Mouse (Mus musculus): ENCODE measurements around the gene Atg9a. TPM values are rescaled to one million over a fixed set of nuclear protein-coding genes. Genes with fewer than 3 reads are reported as not detected.
A peak's percentile ranks its signal among the peaks of the same experiment; 100 is the strongest.

Gene Atg9a
- polyA plus RNA-seq, 1 experiment from 2014 or later: 33.9 TPM

DNA sequence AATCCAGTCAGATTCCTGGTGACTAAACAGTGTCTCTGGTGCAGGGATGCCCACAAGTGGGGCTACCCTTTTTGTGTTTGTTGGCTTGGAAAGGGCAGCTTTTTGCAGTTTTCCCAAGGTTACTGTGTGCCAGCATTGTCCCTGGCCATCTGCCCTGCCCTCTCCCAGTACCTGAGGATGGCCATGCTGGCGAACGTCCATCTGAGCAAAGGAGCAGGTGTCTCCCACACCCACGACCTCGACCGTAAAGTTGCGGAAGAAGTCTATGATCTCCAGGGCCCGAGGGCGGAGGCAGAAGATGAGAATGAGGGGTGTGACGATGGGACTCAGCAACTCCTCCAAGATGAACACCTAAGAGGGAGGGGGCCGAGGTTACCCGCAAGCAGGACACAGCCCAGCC lies 6.5 kb downstream of the Atg9a start:
- Histone ChIP-seq H3K27ac (no peak overlapping the region), H3K4me2 (no peak overlapping the region), H3K9ac (no peak overlapping the region), H3K4me1 (peaks cover 8% of the 10 kb centered on the region), H3K4me3 (no peak overlapping the region), H3K9me3 (no peaks in the 10 kb centered on the region), H3K36me3 (peaks cover 67% of the 10 kb centered on the region), H3K27me3 (no peaks in the 10 kb centered on the region)
- WGBS: 88% methylated on average over 11 of the region's 11 CpGs
- ATAC-seq (ENCODE audit: insufficient number of reproducible peaks, low FRiP score, low TSS enrichment, low read depth): no peak

DNA sequence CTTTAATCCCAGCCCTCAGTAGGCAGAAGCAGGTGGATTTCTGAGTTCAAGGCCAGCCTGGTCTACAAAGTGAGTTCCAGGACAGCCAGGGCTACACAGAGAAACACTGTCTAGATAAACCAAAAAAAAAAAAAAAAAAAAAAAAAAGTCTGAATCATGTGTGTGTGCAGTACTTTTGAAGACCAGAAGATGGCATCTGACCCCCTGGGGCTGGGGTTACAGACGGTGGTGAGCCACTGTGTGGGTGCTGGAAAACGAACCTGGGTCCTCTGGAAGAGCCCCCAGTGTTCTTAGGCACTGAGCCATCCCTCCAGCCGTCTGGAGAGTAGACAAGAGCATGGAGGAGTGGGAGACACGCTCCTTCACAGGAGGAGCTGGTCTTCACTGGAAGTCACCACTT lies 9.8 kb downstream of the Atg9a start:
- H3K27me3 ChIP-seq: no peaks in the 10 kb centered on the region
- H3K4me1 ChIP-seq: peaks cover 19% of the 10 kb centered on the region
- H3K9me3 ChIP-seq: no peaks in the 10 kb centered on the region
- H3K9ac ChIP-seq: no peak overlapping the region
- peaks cover 59% of the 10 kb centered on the region for H3K36me3 ChIP-seq
- no peak for ATAC-seq (ENCODE audit: insufficient number of reproducible peaks, low FRiP score, low TSS enrichment, low read depth)
- H3K4me2 ChIP-seq: no peak overlapping the region
- 71% methylated on average over 4 of the region's 4 CpGs for WGBS
- H3K27ac ChIP-seq: no peak overlapping the region
- H3K4me3 ChIP-seq: no peak overlapping the region

DNA sequence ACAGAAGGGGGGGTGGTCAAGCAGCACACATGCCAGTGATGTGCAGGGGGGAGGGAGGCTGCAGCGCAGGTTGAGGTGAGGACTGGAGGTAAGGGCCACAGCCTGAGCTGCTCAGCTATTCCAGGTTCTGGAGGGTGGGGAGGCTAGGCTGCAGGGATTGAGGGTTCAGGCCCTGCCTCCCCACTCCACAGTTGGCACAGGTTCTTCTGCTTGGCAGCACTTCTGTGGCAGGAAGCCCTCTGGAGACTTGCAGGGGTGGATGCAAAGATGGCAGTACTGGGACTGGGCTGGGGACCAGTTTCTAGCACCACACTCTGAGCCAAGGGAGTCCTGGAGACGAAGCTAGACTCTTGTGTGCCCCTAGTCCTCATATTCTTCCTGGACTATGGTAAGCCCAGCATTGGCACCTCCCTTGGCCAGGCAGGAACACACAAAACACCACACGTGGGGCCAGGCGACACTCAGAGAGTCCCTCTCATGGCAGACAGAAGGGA lies 10.6 kb downstream of the Atg9a start:
- H3K27ac ChIP-seq: no peak overlapping the region
- H3K4me1 ChIP-seq: peaks cover 19% of the 10 kb centered on the region
- H3K9ac ChIP-seq: no peak overlapping the region
- 92% methylated on average over 4 of the region's 4 CpGs for WGBS
- no peak overlapping the region for H3K4me2 ChIP-seq
- peaks cover 53% of the 10 kb centered on the region for H3K36me3 ChIP-seq
- no peaks in the 10 kb centered on the region for H3K27me3 ChIP-seq
- no peaks in the 10 kb centered on the region for H3K9me3 ChIP-seq
- H3K4me3 ChIP-seq: no peak overlapping the region
- no peak for ATAC-seq (ENCODE audit: insufficient number of reproducible peaks, low FRiP score, low TSS enrichment, low read depth)

DNA sequence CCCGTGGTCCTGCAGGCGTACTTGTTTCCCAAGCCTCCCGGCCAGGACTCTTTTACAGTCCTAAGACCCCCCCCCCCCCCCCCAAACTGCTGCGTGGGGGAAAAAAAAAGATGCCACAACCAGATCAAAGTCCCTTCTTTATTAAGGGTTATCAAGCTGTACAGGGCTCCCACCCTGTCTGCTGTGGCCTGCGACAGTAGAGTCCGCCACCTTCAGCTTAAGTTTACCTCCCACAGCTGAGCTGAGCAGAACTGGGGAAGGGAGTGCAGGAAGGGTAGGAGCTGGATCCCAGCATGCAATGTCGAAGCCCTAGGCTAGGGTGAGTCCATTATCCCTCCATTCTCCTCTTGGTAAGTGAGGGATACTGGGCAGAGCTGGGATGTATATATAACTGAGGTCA lies 11.3 kb downstream of the Atg9a start:
- H3K4me3 ChIP-seq: peak overlapping the region; percentile 53
- no peaks in the 10 kb centered on the region for H3K27me3 ChIP-seq
- H3K4me1 ChIP-seq: peaks cover 19% of the 10 kb centered on the region
- 40% methylated on average over 7 of the region's 7 CpGs for WGBS
- no peaks in the 10 kb centered on the region for H3K9me3 ChIP-seq
- H3K27ac ChIP-seq: no peak overlapping the region
- H3K9ac ChIP-seq: no peak overlapping the region
- peak overlapping the region; percentile 89 for H3K4me2 ChIP-seq
- H3K36me3 ChIP-seq: peaks cover 53% of the 10 kb centered on the region
- no peak for ATAC-seq (ENCODE audit: insufficient number of reproducible peaks, low FRiP score, low TSS enrichment, low read depth)

DNA sequence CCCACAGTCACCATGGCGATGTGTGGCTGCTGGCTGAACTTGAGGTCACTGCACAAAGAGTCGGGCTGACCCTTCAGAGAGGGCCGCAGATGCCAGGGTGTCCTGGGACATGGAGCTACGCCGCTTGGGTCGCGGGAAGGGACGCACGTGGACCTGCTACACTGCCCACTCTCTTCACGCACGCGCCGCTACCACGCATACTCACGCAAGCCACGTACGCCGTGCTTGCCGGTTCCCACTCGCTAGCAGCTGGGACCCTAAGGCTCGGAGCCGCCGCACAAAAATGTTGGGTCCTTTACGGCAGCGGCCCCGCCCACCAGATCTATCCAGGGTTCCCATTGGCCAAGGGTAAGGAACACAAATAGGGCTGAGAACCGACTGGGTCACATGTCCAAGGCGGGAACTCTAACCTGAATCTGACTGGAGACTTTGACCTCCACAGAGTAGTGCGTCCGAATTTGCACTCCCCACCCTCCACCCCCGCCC lies 11.8 kb downstream of the Atg9a start, which contains the start of gene Abcb6:
Abcb6 (minus strand) TSS at position 288 of the 486 bp plus-strand sequence.
- 0% methylated on average over 31 of the region's 31 CpGs for WGBS
- ATAC-seq (ENCODE audit: insufficient number of reproducible peaks, low FRiP score, low TSS enrichment, low read depth): peak; percentile 83
- H3K36me3 ChIP-seq: peaks cover 53% of the 10 kb centered on the region

DNA sequence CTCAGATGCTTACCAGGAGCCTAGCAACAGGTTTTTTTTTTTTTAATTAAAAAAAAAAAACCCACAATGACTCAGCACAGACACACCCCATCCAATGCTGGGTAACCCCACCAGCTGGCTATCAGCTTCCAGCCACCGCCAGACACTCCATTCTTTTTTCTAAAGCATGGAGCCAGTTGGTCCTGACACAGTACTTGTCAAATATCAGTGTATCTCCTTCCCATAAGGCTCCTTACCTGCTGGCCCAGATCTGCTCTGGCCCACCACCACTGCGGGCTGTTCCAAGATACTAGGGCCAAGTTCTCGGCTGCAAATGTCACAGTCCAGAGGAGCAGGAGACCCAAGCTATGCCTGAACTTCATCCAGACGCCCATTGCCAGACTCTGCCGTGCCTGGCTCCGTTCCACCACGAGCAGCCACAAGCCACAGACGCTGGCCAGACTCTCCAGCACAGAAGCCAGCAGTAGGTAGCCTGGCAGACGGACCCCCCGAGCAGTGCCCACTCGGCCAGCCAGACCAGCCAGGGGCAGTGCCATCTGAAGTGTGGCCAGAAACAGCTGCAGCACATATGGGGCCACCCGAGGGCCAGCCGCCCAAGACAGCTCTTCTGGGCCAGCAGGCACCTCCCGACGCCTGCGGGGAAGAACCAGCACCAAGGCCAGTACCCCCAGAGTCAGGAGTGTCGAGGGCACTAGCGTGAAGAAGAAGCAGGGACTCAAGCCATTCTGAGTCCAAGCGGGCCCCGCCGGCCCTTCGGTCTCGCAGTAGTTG lies 12.5 kb downstream of the Atg9a start:
- Histone ChIP-seq H3K4me3 (peak overlapping the region; percentile 53), H3K36me3 (peaks cover 51% of the 10 kb centered on the region), H3K27me3 (no peaks in the 10 kb centered on the region), H3K9me3 (no peaks in the 10 kb centered on the region), H3K27ac (peak overlapping the region; percentile 33), H3K4me1 (peaks cover 19% of the 10 kb centered on the region), H3K4me2 (peak overlapping the region; percentile 89), H3K9ac (peak overlapping the region; percentile 39)
- ATAC-seq (ENCODE audit: insufficient number of reproducible peaks, low FRiP score, low TSS enrichment, low read depth): peak; percentile 18; the same call in 1 of the 2 replicates
- WGBS: 7% methylated on average over 23 of the region's 23 CpGs

More for the DNA sequence above, 11.8 kb downstream of the Atg9a start, which contains the start of gene Abcb6:
- Histone ChIP-seq H3K4me1 (peaks cover 19% of the 10 kb centered on the region), H3K27ac (peak within 1 kb of the TSS; percentile 33), H3K27me3 (no peaks in the 10 kb centered on the region), H3K4me3 (peak within 1 kb of the TSS; percentile 53), H3K9me3 (no peaks in the 10 kb centered on the region), H3K4me2 (peak within 1 kb of the TSS; percentile 89), H3K9ac (peak within 1 kb of the TSS; percentile 39)

DNA sequence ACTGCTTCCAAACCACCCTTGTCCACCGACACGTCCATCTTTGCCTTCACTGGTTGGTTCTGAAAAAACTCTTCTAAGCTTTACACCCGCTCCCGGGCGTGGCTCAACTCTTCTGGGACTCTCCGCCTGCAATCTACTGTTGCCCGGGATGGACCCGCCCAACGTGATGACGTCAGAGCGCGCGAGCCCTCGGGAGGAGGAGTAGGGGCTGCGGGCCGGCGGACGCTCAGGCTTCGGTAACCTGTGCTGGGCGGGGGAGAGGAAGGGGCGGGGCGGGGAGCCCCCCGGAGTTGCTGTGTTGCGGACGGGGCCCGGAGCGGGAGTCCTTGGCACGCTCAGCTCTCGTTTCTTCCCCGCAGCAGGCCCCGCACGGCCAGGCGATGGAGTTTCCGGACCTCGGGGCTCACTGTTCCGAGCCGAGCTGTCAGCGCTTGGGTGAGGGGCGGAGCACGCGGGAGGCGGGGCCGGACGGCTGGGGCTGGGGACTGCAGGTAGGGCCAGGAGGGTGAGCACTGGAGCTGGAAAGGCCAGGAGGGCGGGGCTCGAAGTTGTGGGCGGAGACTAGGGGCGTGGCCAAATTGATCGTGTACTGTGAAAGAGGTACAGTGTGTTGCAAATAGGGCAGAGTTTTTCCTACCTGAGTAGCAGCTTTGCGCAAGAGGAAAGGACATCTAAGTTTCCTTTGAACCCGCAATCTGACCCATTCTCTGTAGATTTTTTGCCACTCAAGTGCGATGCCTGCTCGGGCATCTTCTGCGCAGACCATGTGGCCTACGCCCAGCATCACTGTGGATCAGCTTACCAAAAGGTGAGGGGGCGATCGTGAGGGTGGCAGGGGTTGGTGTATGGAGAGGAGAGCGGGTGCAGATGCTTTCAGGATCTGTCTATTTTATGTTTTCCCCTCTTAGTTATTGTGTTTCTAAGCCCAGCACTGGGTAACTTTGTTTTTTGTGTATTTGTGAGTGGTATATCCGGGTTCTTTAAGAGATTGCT lies 23.2 kb downstream of the Atg9a start, which contains the start of gene Zfand2b:
Zfand2b (plus strand) TSS at position 175 of the 993 bp plus-strand sequence.
- Histone ChIP-seq H3K27ac (peak within 1 kb of the TSS; percentile 94), H3K36me3 (peaks cover 42% of the 10 kb centered on the region), H3K4me1 (peaks cover 15% of the 10 kb centered on the region), H3K27me3 (no peaks in the 10 kb centered on the region), H3K9ac (peak within 1 kb of the TSS; percentile 79), H3K4me2 (peak within 1 kb of the TSS; percentile 76), H3K9me3 (no peaks in the 10 kb centered on the region), H3K4me3 (peak within 1 kb of the TSS; percentile 80)
- peak; percentile 98 for ATAC-seq (ENCODE audit: insufficient number of reproducible peaks, low FRiP score, low TSS enrichment, low read depth)
- WGBS: under 1% methylated on average over 59 of the region's 59 CpGs

DNA sequence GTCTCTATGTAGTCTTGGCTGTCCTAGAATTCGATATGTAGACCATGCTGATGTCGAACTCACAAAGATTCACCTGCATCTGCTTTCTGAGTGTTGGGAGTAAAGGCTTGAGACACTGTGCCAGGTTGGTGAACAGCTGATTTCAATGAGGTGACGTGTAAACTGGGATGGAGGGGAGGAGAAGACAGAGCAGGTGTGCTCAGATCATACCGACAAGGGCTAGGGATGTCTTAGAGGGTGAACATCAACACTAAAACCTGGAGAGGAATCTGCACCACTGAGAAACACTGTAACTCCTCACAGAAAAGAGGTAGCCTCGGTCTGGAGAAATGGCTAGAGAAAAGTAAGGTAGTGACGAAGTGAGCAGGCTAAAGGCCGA lies 23.9 kb downstream of the Atg9a start:
- Histone ChIP-seq H3K9ac (peak overlapping the region; percentile 79), H3K27ac (peak overlapping the region; percentile 94), H3K4me3 (peak overlapping the region; percentile 80), H3K36me3 (peaks cover 35% of the 10 kb centered on the region), H3K4me1 (peaks cover 15% of the 10 kb centered on the region), H3K4me2 (peak overlapping the region; percentile 76), H3K27me3 (no peaks in the 10 kb centered on the region), H3K9me3 (no peaks in the 10 kb centered on the region)
- WGBS: 7% methylated on average over 7 of the region's 7 CpGs
- ATAC-seq (ENCODE audit: insufficient number of reproducible peaks, low FRiP score, low TSS enrichment, low read depth): no peak; the same call in 1 of the 2 replicates

DNA sequence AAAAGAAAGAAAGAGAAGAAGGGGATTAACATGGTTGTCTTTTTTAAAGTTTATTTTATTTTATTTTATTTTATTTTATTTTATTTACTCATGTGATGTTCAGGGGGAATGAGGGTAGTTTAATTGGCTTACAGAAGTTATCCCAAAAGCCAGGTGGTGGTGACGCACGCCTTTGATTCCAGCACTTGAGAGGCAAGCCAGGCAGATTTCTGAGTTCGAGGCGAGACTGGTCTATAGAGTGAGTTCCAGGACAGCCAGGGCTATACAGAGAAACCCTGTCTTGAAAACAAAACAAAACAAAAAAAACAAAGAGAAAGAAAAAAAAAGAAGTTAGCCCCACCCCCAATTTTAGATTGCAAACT lies 31.8 kb downstream of the Atg9a start:
- H3K4me3 ChIP-seq: no peak overlapping the region
- H3K27me3 ChIP-seq: no peaks in the 10 kb centered on the region
- no peaks in the 10 kb centered on the region for H3K4me1 ChIP-seq
- no peak overlapping the region for H3K27ac ChIP-seq
- no peak overlapping the region for H3K4me2 ChIP-seq
- no peak for ATAC-seq (ENCODE audit: insufficient number of reproducible peaks, low FRiP score, low TSS enrichment, low read depth)
- H3K9me3 ChIP-seq: no peaks in the 10 kb centered on the region
- WGBS: 83% methylated on average over 4 of the region's 4 CpGs
- no peaks in the 10 kb centered on the region for H3K36me3 ChIP-seq
- H3K9ac ChIP-seq: no peak overlapping the region

DNA sequence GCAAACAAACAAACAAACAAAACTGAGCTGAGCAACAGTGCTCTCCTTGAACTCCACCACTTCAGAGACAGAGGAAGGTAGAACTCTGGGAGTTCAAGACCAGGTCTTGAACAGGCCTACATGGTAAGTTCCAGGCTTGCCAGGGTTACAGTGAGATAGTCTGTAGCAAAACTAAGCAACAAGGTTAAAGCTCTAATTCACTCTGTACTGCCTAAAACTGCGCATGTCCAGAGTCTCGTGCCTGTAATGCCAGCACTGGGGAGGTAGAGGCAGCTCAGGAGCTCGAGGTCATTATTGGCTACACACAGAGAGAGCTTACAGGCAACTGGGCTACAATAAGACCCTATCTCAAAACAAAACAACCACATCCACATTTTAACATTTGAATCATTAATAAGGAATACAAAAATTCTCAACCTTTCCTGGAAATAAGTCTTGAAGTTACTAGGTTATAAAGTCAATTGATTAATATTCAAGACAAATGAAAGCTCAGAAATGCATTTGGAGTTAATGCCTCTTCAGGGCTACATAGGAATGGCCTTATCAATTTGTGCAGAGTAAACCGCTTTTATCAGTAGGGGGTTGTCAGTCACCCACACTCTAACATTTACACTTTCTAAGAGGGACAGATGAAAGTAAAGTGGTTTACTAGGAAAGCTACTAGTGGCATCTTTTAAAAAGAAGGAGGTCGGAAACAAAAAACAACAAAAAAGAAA lies 32.3 kb downstream of the Atg9a start:
- Histone ChIP-seq H3K9me3 (no peaks in the 10 kb centered on the region), H3K4me2 (no peak overlapping the region), H3K36me3 (no peaks in the 10 kb centered on the region), H3K27ac (no peak overlapping the region), H3K9ac (no peak overlapping the region), H3K4me1 (no peaks in the 10 kb centered on the region), H3K27me3 (no peaks in the 10 kb centered on the region), H3K4me3 (no peak overlapping the region)
- no peak for ATAC-seq (ENCODE audit: insufficient number of reproducible peaks, low FRiP score, low TSS enrichment, low read depth)
- WGBS: 75% methylated on average over 5 of the region's 5 CpGs

DNA sequence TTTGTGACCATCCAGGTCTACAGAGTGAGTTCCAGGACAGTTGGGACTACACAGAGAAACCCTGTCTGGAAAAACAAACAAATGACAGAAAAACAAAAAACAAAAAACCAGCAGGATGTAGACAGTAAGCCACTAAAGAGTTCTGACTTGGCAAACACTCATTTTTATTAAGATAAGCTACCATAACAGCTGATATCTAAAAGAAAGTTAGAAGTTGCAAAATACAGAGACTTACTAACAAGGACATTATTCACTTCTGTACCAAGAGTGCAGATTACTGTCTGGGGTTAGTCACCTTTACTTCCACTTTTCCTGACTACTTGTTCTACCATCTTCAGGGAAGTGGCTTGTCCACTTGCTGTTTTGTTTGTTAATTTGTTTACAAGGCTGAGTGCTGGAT lies 33.0 kb downstream of the Atg9a start:
- H3K4me3 ChIP-seq: no peak overlapping the region
- no peaks in the 10 kb centered on the region for H3K4me1 ChIP-seq
- ATAC-seq (ENCODE audit: insufficient number of reproducible peaks, low FRiP score, low TSS enrichment, low read depth): no peak
- H3K36me3 ChIP-seq: no peaks in the 10 kb centered on the region
- no peak overlapping the region for H3K9ac ChIP-seq
- H3K27ac ChIP-seq: no peak overlapping the region
- H3K27me3 ChIP-seq: no peaks in the 10 kb centered on the region
- no peak overlapping the region for H3K4me2 ChIP-seq
- H3K9me3 ChIP-seq: no peaks in the 10 kb centered on the region
